Mouse (Mus musculus) MEL (cell line): ENCODE results near the gene Cltc. TPM values are rescaled to one million over a fixed set of nuclear protein-coding genes. Genes with fewer than 3 reads are reported as not detected.

ENCODE experiments used
- DNase-seq: peaks from one replicate; pipeline ENCODE4 v3.0.0; 2011; ENCODE audit warnings: low read depth, low spot score
- H3K27ac ChIP-seq: 2 replicates; pipeline ENCODE4 v1.5.1; 2012; ENCODE audit warnings: low read depth, mild to moderate bottlenecking, control low read depth, low read length, moderate library complexity; ENCODE audit not compliant: control insufficient read depth
- H3K27me3 ChIP-seq, 2 experiments: fragments of 150-350 bp in 1 of 2; sonication (generic) in 1 of 2; 2 replicates each; pipeline ENCODE4 v1.6.1; 2012; ENCODE audit warnings: low read length in 2 of 2, mild to moderate bottlenecking in 2 of 2, improper control_type of control experiment in 1 of 2, moderate library complexity in 1 of 2; ENCODE audit not compliant: insufficient read depth in 2 of 2, control insufficient read depth in 1 of 2
- H3K36me3 ChIP-seq, 2 experiments: 2 replicates each; pipeline ENCODE4 v1.6.1; 2012 to 2014; ENCODE audit warnings: low read length in 2 of 2, improper control_type of control experiment in 1 of 2, inconsistent platforms in 1 of 2, mild to moderate bottlenecking in 1 of 2; ENCODE audit not compliant: insufficient read depth in 2 of 2, control insufficient read depth in 1 of 2
- H3K4me1 ChIP-seq, 2 experiments: fragments of 150-350 bp in 1 of 2; sonication (generic) in 1 of 2; 2 replicates each; pipeline ENCODE4 v1.6.1; 2012; ENCODE audit warnings: low read length in 2 of 2, improper control_type of control experiment in 1 of 2, mild to moderate bottlenecking in 1 of 2; ENCODE audit not compliant: insufficient read depth in 2 of 2, control insufficient read depth in 1 of 2
- H3K4me3 ChIP-seq, 2 experiments: fragments of 150-350 bp in 1 of 2; sonication (generic) in 1 of 2; 2 replicates each; pipeline ENCODE4 v1.5.1; 2012; ENCODE audit warnings: low read depth in 2 of 2, low read length in 2 of 2, mild to moderate bottlenecking in 2 of 2, moderate library complexity in 2 of 2, control low read depth in 1 of 2, improper control_type of control experiment in 1 of 2; ENCODE audit not compliant: control insufficient read depth in 1 of 2, insufficient read depth in 1 of 2
- H3K79me2 ChIP-seq: 2 replicates; pipeline ENCODE4 v1.6.1; 2012; ENCODE audit warnings: mild to moderate bottlenecking, low read length, moderate library complexity; ENCODE audit not compliant: control insufficient read depth, poor library complexity, insufficient read depth
- H3K9ac ChIP-seq: 2 replicates; pipeline ENCODE4 v1.6.1; 2012; ENCODE audit warnings: low read depth, mild to moderate bottlenecking, control low read depth, low read length, moderate library complexity; ENCODE audit not compliant: control insufficient read depth, poor library complexity, severe bottlenecking
- H3K9me3 ChIP-seq: fragments of 150-350 bp; sonication (generic); replicated peaks from 2 replicates; pipeline ENCODE4 v1.6.1; 2012; ENCODE audit warnings: mild to moderate bottlenecking, low read length, improper control_type of control experiment, moderate library complexity; ENCODE audit not compliant: insufficient read depth
- BHLHE40 ChIP-seq: IDR thresholded peaks from 2 replicates; pipeline ENCODE4 v1.6.1; 2012; ENCODE audit warnings: low read depth, mild to moderate bottlenecking, inconsistent platforms, low read length, improper control_type of control experiment, borderline replicate concordance
- CHD1 ChIP-seq: IDR thresholded peaks from 2 replicates; pipeline ENCODE4 v1.6.1; 2012; ENCODE audit warnings: low read depth, mild to moderate bottlenecking, inconsistent platforms, low read length, improper control_type of control experiment
- CHD2 ChIP-seq: IDR thresholded peaks from 2 replicates; pipeline ENCODE4 v1.6.1; 2011; ENCODE audit warnings: low read length, improper control_type of control experiment
- CTCF ChIP-seq, 3 experiments: IDR thresholded peaks in 2 of 3; conservative IDR thresholded peaks in 1 of 3; 2 replicates each; pipeline ENCODE4 v1.5.1; 2011 to 2012; ENCODE audit warnings: low read length in 3 of 3, low read depth in 2 of 3, mild to moderate bottlenecking in 2 of 3, improper control_type of control experiment in 1 of 3, inconsistent platforms in 1 of 3, mixed read lengths in 1 of 3, moderate library complexity in 1 of 3; ENCODE audit not compliant: control insufficient read depth in 1 of 3, insufficient read depth in 1 of 3, poor library complexity in 1 of 3, severe bottlenecking in 1 of 3
- E2F4 ChIP-seq: IDR thresholded peaks from 2 replicates; pipeline ENCODE4 v1.6.1; 2011; ENCODE audit warnings: low read depth, low read length, improper control_type of control experiment, borderline replicate concordance
- ELF1 ChIP-seq: IDR thresholded peaks from 2 replicates; pipeline ENCODE4 v1.6.1; 2014; ENCODE audit warnings: low read depth, mild to moderate bottlenecking, inconsistent platforms, low read length, improper control_type of control experiment, moderate library complexity
- EP300 ChIP-seq, 2 experiments: IDR thresholded peaks; 2 replicates each; pipeline ENCODE4 v1.6.1; 2011; ENCODE audit warnings: improper control_type of control experiment in 2 of 2, low read length in 2 of 2, low read depth in 1 of 2, mild to moderate bottlenecking in 1 of 2
- ETS1 ChIP-seq: IDR thresholded peaks from 2 replicates; pipeline ENCODE4 v1.6.1; 2012; ENCODE audit warnings: low read depth, mild to moderate bottlenecking, inconsistent platforms, low read length, improper control_type of control experiment, moderate library complexity
- GABPA ChIP-seq: IDR thresholded peaks from 2 replicates; pipeline ENCODE4 v1.6.1; 2012; ENCODE audit warnings: low read depth, mild to moderate bottlenecking, inconsistent platforms, low read length, improper control_type of control experiment, moderate library complexity
- GATA1 ChIP-seq: IDR thresholded peaks from 2 replicates; pipeline ENCODE4 v1.6.1; 2011; ENCODE audit warnings: low read depth, low read length, improper control_type of control experiment
- HCFC1 ChIP-seq: IDR thresholded peaks from 2 replicates; pipeline ENCODE4 v1.6.1; 2012; ENCODE audit warnings: low read depth, mild to moderate bottlenecking, inconsistent platforms, low read length, improper control_type of control experiment, moderate library complexity
- JUND ChIP-seq: IDR thresholded peaks from 2 replicates; pipeline ENCODE4 v1.6.1; 2011; ENCODE audit warnings: low read depth, mild to moderate bottlenecking, improper control_type of control experiment, low read length
- KAT2A ChIP-seq: conservative IDR thresholded peaks from 2 replicates; pipeline ENCODE4 v1.6.1; 2012; ENCODE audit warnings: low read depth, low read length, improper control_type of control experiment, inconsistent platforms
- MAX ChIP-seq: IDR thresholded peaks from 2 replicates; pipeline ENCODE4 v1.6.1; 2011; ENCODE audit warnings: low read length, improper control_type of control experiment
- MYC ChIP-seq: IDR thresholded peaks from 2 replicates; pipeline ENCODE4 v1.6.1; 2011; ENCODE audit warnings: low read depth, mild to moderate bottlenecking, low read length, improper control_type of control experiment, moderate library complexity
- NELFE ChIP-seq: IDR thresholded peaks from 2 replicates; pipeline ENCODE4 v1.6.1; 2011; ENCODE audit warnings: low read depth, low read length, improper control_type of control experiment
- POLR2A ChIP-seq, 2 experiments: IDR thresholded peaks; 2 replicates each; pipeline ENCODE4 v1.6.1; 2011 to 2012; ENCODE audit warnings: low read length in 2 of 2, mild to moderate bottlenecking in 2 of 2, control low read depth in 1 of 2, improper control_type of control experiment in 1 of 2, low read depth in 1 of 2, moderate library complexity in 1 of 2; ENCODE audit not compliant: control insufficient read depth in 1 of 2, insufficient read depth in 1 of 2, poor library complexity in 1 of 2
- POLR2AphosphoS5 ChIP-seq: IDR thresholded peaks from 2 replicates; pipeline ENCODE4 v1.6.1; 2012; ENCODE audit warnings: low read depth, borderline replicate concordance, mild to moderate bottlenecking, inconsistent platforms, low read length, moderate library complexity, mixed read lengths
- SMC3 ChIP-seq: IDR thresholded peaks from 2 replicates; pipeline ENCODE4 v1.6.1; 2011; ENCODE audit warnings: low read depth, low read length, improper control_type of control experiment
- TAL1 ChIP-seq: IDR thresholded peaks from 2 replicates; pipeline ENCODE4 v1.6.1; 2012; ENCODE audit warnings: mild to moderate bottlenecking, inconsistent platforms, low read length, moderate library complexity, mixed read lengths
- UBTF ChIP-seq: IDR thresholded peaks from 2 replicates; pipeline ENCODE4 v1.6.1; 2012; ENCODE audit warnings: low read depth, mild to moderate bottlenecking, inconsistent platforms, low read length, improper control_type of control experiment, moderate library complexity, borderline replicate concordance; ENCODE audit not compliant: insufficient read depth
- USF1 ChIP-seq: IDR thresholded peaks from 2 replicates; pipeline ENCODE4 v1.6.1; 2014; ENCODE audit warnings: low read depth, mild to moderate bottlenecking, inconsistent platforms, low read length, improper control_type of control experiment, moderate library complexity
- ZC3H11A ChIP-seq: IDR thresholded peaks from 2 replicates; pipeline ENCODE4 v1.6.1; 2012; ENCODE audit warnings: low read depth, mild to moderate bottlenecking, inconsistent platforms, low read length, improper control_type of control experiment
- ZKSCAN1 ChIP-seq: IDR thresholded peaks from 2 replicates; pipeline ENCODE4 v1.6.1; 2012; ENCODE audit warnings: low read depth, mild to moderate bottlenecking, inconsistent platforms, low read length, improper control_type of control experiment, moderate library complexity
- ZMIZ1 ChIP-seq: IDR thresholded peaks from 2 replicates; pipeline ENCODE4 v1.6.1; 2012; ENCODE audit warnings: low read depth, mild to moderate bottlenecking, inconsistent platforms, low read length, improper control_type of control experiment, moderate library complexity
- ZNF384 ChIP-seq: IDR thresholded peaks from 2 replicates; pipeline ENCODE4 v1.6.1; 2012; ENCODE audit warnings: low read depth, mild to moderate bottlenecking, inconsistent platforms, low read length, improper control_type of control experiment
- polyA plus RNA-seq, 2 experiments: library from polyadenylated mRNA; stranded (reverse) in 1 of 2; unstranded in 1 of 2; fragments of >175 nt in 1 of 2; fragments of >200 nt in 1 of 2; gene quantifications; 2 replicates each; pipeline versions ENCODE4 v1.2.1 to v1.2.4; 2012; ENCODE audit warnings: low replicate concordance in 2 of 2, low read depth in 1 of 2; ENCODE audit not compliant: insufficient read length in 2 of 2, insufficient read depth in 1 of 2, missing spikeins in 1 of 2
- total RNA-seq: library from RNA; depleted of rRNA; stranded (reverse); fragments of 300-350 nt; gene quantifications from 2 replicates; pipeline ENCODE4 v1.2.3, GENCODE M21; 2012

The Cltc gene
- total and polyA plus RNA-seq, 3 experiments, result 149 to 300 (median 205) TPM

DNA sequence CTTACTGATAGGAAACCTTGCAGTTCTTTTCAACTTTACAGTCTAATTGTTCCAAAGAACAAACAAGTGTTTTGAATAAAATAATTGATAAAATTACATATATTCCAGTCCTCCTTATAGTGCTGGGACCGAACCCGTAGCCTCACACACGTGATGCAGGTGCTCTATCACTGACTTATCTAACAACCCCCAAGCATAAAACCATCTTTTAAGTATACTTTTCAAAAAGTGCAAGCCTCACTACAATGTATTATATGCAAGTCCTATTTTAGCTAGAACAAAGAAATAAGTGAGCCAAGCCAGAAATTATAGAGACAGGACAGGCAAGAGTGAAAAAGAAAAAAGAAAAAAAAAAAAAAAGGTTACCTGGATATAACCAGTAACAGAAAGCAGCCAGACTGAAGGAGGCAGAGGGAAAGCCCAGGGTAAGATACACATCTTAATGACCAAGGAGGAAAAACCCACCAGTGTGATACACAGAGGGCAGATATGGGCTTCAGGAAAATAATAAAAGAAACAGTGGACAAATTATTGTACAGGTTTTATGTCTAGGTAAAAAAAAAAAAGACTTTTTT lies 110.4 kb downstream of the Cltc start:
- H3K9me3 ChIP-seq, result no peaks in the 10 kb centered on the region
- H3K36me3 ChIP-seq, result no peaks in the 10 kb centered on the region; a peak in 2 of 4 replicates
- no peak overlapping the region for H3K27ac ChIP-seq
- H3K9ac ChIP-seq, result no peak overlapping the region
- no peak for DNase-seq
- H3K4me1 ChIP-seq, result peaks cover 0 to 2% of the 10 kb centered on the region in 2 experiments; a peak in 1 of 4 replicates
- TF ChIP-seq HCFC1 (no peak), ELF1 (no peak), ZNF384 (no peak), MYC (no peak), CHD1 (no peak), MAX (no peak), NELFE (no peak), POLR2AphosphoS5 (no peak), UBTF (no peak), GABPA (no peak), CHD2 (no peak), KAT2A (no peak)
- H3K79me2 ChIP-seq, result 0 out of 2 replicates have a peak, but pooled peaks cover 2% of the 10 kb centered on the region
- H3K4me3 ChIP-seq, result no peak overlapping the region
- no peaks in the 10 kb centered on the region for H3K27me3 ChIP-seq

- no peaks in the 10 kb centered on the region; a peak in 2 of 4 replicates for H3K36me3 ChIP-seq
- H3K27ac ChIP-seq, result no peak overlapping the region
- 0 out of 2 replicates have a peak, but pooled peaks cover 2% of the 10 kb centered on the region for H3K79me2 ChIP-seq
- TF ChIP-seq BHLHE40 (no peak), GATA1 (no peak), POLR2AphosphoS5 (no peak), TAL1 (no peak), CHD1 (no peak), CTCF (IDR thresholded peaks at IDR 0.05 in 2 of 3, conservative IDR thresholded peaks at IDR 0.05 in 1 of 3; ENCODE audit: control insufficient read depth in 1 of 3, insufficient read depth in 1 of 3, low read depth in 2 of 3, low read length in 3 of 3, poor library complexity in 1 of 3, severe bottlenecking in 1 of 3) (no peak), ZC3H11A (no peak), ZKSCAN1 (no peak), POLR2A (IDR thresholded peaks at IDR 0.05; ENCODE audit: control insufficient read depth in 1 of 2, insufficient read depth in 1 of 2, low read depth in 1 of 2, low read length in 2 of 2, poor library complexity in 1 of 2) (no peak), SMC3 (no peak), ZNF384 (no peak), ETS1 (no peak), EP300 (IDR thresholded peaks at IDR 0.05; ENCODE audit: low read depth in 1 of 2, low read length in 2 of 2) (no peak), ZMIZ1 (no peak), JUND (no peak), USF1 (no peak), E2F4 (no peak)
- no peak overlapping the region for H3K9ac ChIP-seq
- no peak overlapping the region for H3K4me3 ChIP-seq
- no peak for DNase-seq
- no peaks in the 10 kb centered on the region for H3K9me3 ChIP-seq
- H3K27me3 ChIP-seq, result no peaks in the 10 kb centered on the region
- H3K4me1 ChIP-seq, result peaks cover 0 to 2% of the 10 kb centered on the region in 2 experiments; a peak in 1 of 4 replicates
These were observed 111.1 kb downstream of the Cltc start for GRCm38 (mm10) chr11:86646136-86646834.
